Mouse (Mus musculus) layer of hippocampus, postnatal 25 days (tissue): ENCODE results near the gene Eif3l. TPM values are rescaled to one million over a fixed set of nuclear protein-coding genes. Genes with fewer than 3 reads are reported as not detected.

Source experiments
- DNase-seq, 2 experiments: peaks; one replicate each; pipeline ENCODE4 v3.0.0; 2022; ENCODE audit warnings: mixed read lengths in 2 of 2, low spot score in 1 of 2; ENCODE audit errors: extremely low spot score in 1 of 2
- total RNA-seq, 2 experiments: library from RNA; stranded (reverse); gene quantifications; 2 replicates each; pipeline ENCODE4 v1.2.3; 2021

Eif3l gene
- total RNA-seq, 2 experiments from 2014 or later = 71.9 to 74.9 TPM

GRCm38 (mm10) chr15:79048186-79048585, 26.8 kb upstream of the Eif3l start:
- DNase-seq = no peak

GRCm38 (mm10) chr15:79050160-79050845, 24.7 kb upstream of the Eif3l start:
- no peak for DNase-seq

- no peak for DNase-seq
Measured at GRCm38 (mm10) chr15:79050964-79051363, 24.0 kb upstream of the Eif3l start.

- DNase-seq = no peak
Measured at GRCm38 (mm10) chr15:79051461-79052360, 23.3 kb upstream of the Eif3l start.

GRCm38 (mm10) chr15:79052366-79052765, 22.6 kb upstream of the Eif3l start:
- no peak for DNase-seq

GRCm38 (mm10) chr15:79056601-79057000, 18.4 kb upstream of the Eif3l start:
- no peak for DNase-seq

- no peak for DNase-seq
Measured at GRCm38 (mm10) chr15:79057850-79058249, 17.1 kb upstream of the Eif3l start.

GRCm38 (mm10) chr15:79060887-79061565, 14.0 kb upstream of the Eif3l start:
- DNase-seq = no peak

- DNase-seq = peak; percentile 82 to 92
Measured at GRCm38 (mm10) chr15:79062376-79063159, 12.4 kb upstream of the Eif3l start, which contains the start of gene Ankrd54. Ankrd54 (minus strand) TSS chr15:79062893.

- no peak for DNase-seq
Measured at GRCm38 (mm10) chr15:79063160-79063740, 11.7 kb upstream of the Eif3l start.

GRCm38 (mm10) chr15:79065086-79065770, 9.8 kb upstream of the Eif3l start:
- no peak for DNase-seq

- DNase-seq = no peak
Measured at GRCm38 (mm10) chr15:79066276-79066675, 8.7 kb upstream of the Eif3l start.

- no peak for DNase-seq
Measured at GRCm38 (mm10) chr15:79067631-79068030, 7.3 kb upstream of the Eif3l start.

- DNase-seq = no peak
Measured at GRCm38 (mm10) chr15:79068416-79068815, 6.6 kb upstream of the Eif3l start.

GRCm38 (mm10) chr15:79071117-79072039, 3.6 kb upstream of the Eif3l start:
- DNase-seq = peak in 1 of 2 experiments; percentile 34

- no peak for DNase-seq
Measured at GRCm38 (mm10) chr15:79073752-79074151, 1.2 kb upstream of the Eif3l start.

GRCm38 (mm10) chr15:79074446-79074845, 533 bp upstream of the Eif3l start:
- DNase-seq = no peak
